Mouse (Mus musculus) urinary bladder, postnatal 36 days (tissue): ENCODE data around the gene Anxa11.
"Not testable (repeated sequence)": the region's sequence is repeated elsewhere in the genome, so short reads cannot be mapped to it uniquely, and the experiment has no call there.

ENCODE experiments used
- DNase-seq, 2 experiments: peaks; one replicate each; pipeline ENCODE4 v3.0.0; 2022; ENCODE audit warnings: low spot score in 2 of 2, mixed read lengths in 1 of 2

Gene Anxa11

GRCm38 (mm10) chr14:25868706-25869105 lies 26.8 kb downstream of the Anxa11 start:
- DNase-seq, result no peak

GRCm38 (mm10) chr14:25869135-25869878 lies 27.4 kb downstream of the Anxa11 start:
- no peak for DNase-seq

- no peak for DNase-seq
Observed at GRCm38 (mm10) chr14:25872461-25873415, 30.8 kb downstream of the Anxa11 start.

GRCm38 (mm10) chr14:25876640-25877039 lies 34.7 kb downstream of the Anxa11 start:
- not testable (repeated sequence) for DNase-seq

- DNase-seq, result not testable (repeated sequence)
Observed at GRCm38 (mm10) chr14:25881769-25882168, 39.8 kb downstream of the Anxa11 start.

GRCm38 (mm10) chr14:25885886-25886285 lies 43.9 kb downstream of the Anxa11 start:
- DNase-seq, result not testable (repeated sequence)

GRCm38 (mm10) chr14:25894566-25894965 lies 52.6 kb downstream of the Anxa11 start:
- not testable (repeated sequence) for DNase-seq

GRCm38 (mm10) chr14:25895686-25896085 lies 53.7 kb downstream of the Anxa11 start:
- DNase-seq, result not testable (repeated sequence)

- DNase-seq, result not testable (repeated sequence)
Observed at GRCm38 (mm10) chr14:25903000-25903399, 61.0 kb downstream of the Anxa11 start, which contains the start of gene Plac9a. TSS of gene Plac9a (minus strand) at chr14:25903100.

- DNase-seq, result not testable (repeated sequence)
Observed at GRCm38 (mm10) chr14:25905243-25905642, 63.3 kb downstream of the Anxa11 start.

- not testable (repeated sequence) for DNase-seq
Observed at GRCm38 (mm10) chr14:25907272-25907671, 65.3 kb downstream of the Anxa11 start.

GRCm38 (mm10) chr14:25908976-25909375 lies 67.0 kb downstream of the Anxa11 start:
- not testable (repeated sequence) for DNase-seq

GRCm38 (mm10) chr14:25918427-25919170 lies 76.6 kb downstream of the Anxa11 start:
- DNase-seq, result not testable (repeated sequence)

GRCm38 (mm10) chr14:25926814-25927561 lies 85.0 kb downstream of the Anxa11 start:
- not testable (repeated sequence) for DNase-seq

- not testable (repeated sequence) for DNase-seq
Observed at GRCm38 (mm10) chr14:25927562-25927881, 85.6 kb downstream of the Anxa11 start, which contains the start of gene Tmem254a. TSS of gene Tmem254a (minus strand) at chr14:25927672.
